Mouse (Mus musculus): Measurements from ENCODE around the gene Marc1. TPM values are rescaled to one million over a fixed set of nuclear protein-coding genes. Genes with fewer than 3 reads are reported as not detected.

Gene Marc1
- polyA plus RNA-seq, 1 experiment from 2014 or later = 42.6 TPM

GRCm38 (mm10) chr1:184829897-184830296, 18.8 kb upstream of the Marc1 start:
- Histone ChIP-seq H3K4me1 (ENCODE audit: control insufficient read depth, low read depth, low read length) (peaks cover 2% of the 10 kb centered on the region), H3K36me3 (ENCODE audit: control insufficient read depth, insufficient read depth) (peaks cover 16% of the 10 kb centered on the region; the same call in 1 of the 2 replicates), H3K9me3 (replicated peaks; ENCODE audit: control insufficient read depth, low read length) (no peaks in the 10 kb centered on the region), H3K27me3 (ENCODE audit: control insufficient read depth, insufficient read depth, low read depth, low read length) (no peaks in the 10 kb centered on the region), H3K9ac (ENCODE audit: low read depth, low read length) (no peak overlapping the region), H3K4me2 (ENCODE audit: low read depth, low read length) (no peak overlapping the region), H3K4me3 (ENCODE audit: low read depth, low read length) (no peak overlapping the region), H3K27ac (ENCODE audit: low read length) (no peak overlapping the region)
- no peak for ATAC-seq (ENCODE audit: low read depth)
- WGBS (ENCODE audit: insufficient replicate concordance) = 75% methylated on average over 8 of the region's 8 CpGs

GRCm38 (mm10) chr1:184827175-184827701, 16.1 kb upstream of the Marc1 start:
- Histone ChIP-seq H3K4me2 (ENCODE audit: low read depth, low read length) (no peak overlapping the region), H3K4me1 (ENCODE audit: control insufficient read depth, low read depth, low read length) (peaks cover 4% of the 10 kb centered on the region), H3K36me3 (ENCODE audit: control insufficient read depth, insufficient read depth) (peaks cover 11% of the 10 kb centered on the region; the same call in 1 of the 2 replicates), H3K27ac (ENCODE audit: low read length) (peak overlapping the region; percentile 79), H3K9ac (ENCODE audit: low read depth, low read length) (no peak overlapping the region), H3K27me3 (ENCODE audit: control insufficient read depth, insufficient read depth, low read depth, low read length) (no peaks in the 10 kb centered on the region), H3K4me3 (ENCODE audit: low read depth, low read length) (no peak overlapping the region), H3K9me3 (replicated peaks; ENCODE audit: control insufficient read depth, low read length) (no peaks in the 10 kb centered on the region)
- ATAC-seq (ENCODE audit: low read depth) = peak; percentile 46
- 55% methylated on average over 23 of the region's 23 CpGs for WGBS (ENCODE audit: insufficient replicate concordance)

GRCm38 (mm10) chr1:184825093-184825492, 14.0 kb upstream of the Marc1 start:
- 24% methylated on average over 11 of the region's 11 CpGs for WGBS (ENCODE audit: insufficient replicate concordance)
- no peak for ATAC-seq (ENCODE audit: low read depth)
- Histone ChIP-seq H3K9me3 (replicated peaks; ENCODE audit: control insufficient read depth, low read length) (no peaks in the 10 kb centered on the region), H3K27ac (ENCODE audit: low read length) (no peak overlapping the region), H3K4me1 (ENCODE audit: control insufficient read depth, low read depth, low read length) (peaks cover 4% of the 10 kb centered on the region), H3K4me2 (ENCODE audit: low read depth, low read length) (peak overlapping the region; percentile 36), H3K27me3 (ENCODE audit: control insufficient read depth, insufficient read depth, low read depth, low read length) (no peaks in the 10 kb centered on the region), H3K36me3 (ENCODE audit: control insufficient read depth, insufficient read depth) (peaks cover 12% of the 10 kb centered on the region), H3K9ac (ENCODE audit: low read depth, low read length) (no peak overlapping the region), H3K4me3 (ENCODE audit: low read depth, low read length) (no peak overlapping the region)

GRCm38 (mm10) chr1:184824439-184824851, 13.3 kb upstream of the Marc1 start:
- Histone ChIP-seq H3K27ac (ENCODE audit: low read length) (peak overlapping the region; percentile 47; the same call in 1 of the 2 replicates), H3K4me2 (ENCODE audit: low read depth, low read length) (peak overlapping the region; percentile 36), H3K27me3 (ENCODE audit: control insufficient read depth, insufficient read depth, low read depth, low read length) (no peaks in the 10 kb centered on the region), H3K4me1 (ENCODE audit: control insufficient read depth, low read depth, low read length) (peaks cover 4% of the 10 kb centered on the region), H3K36me3 (ENCODE audit: control insufficient read depth, insufficient read depth) (peaks cover 15% of the 10 kb centered on the region), H3K9ac (ENCODE audit: low read depth, low read length) (no peak overlapping the region), H3K4me3 (ENCODE audit: low read depth, low read length) (no peak overlapping the region), H3K9me3 (replicated peaks; ENCODE audit: control insufficient read depth, low read length) (no peaks in the 10 kb centered on the region)
- ATAC-seq (ENCODE audit: low read depth) = peak; percentile 80
- WGBS (ENCODE audit: insufficient replicate concordance) = 7% methylated on average over 12 of the region's 12 CpGs

GRCm38 (mm10) chr1:184822678-184823077, 11.6 kb upstream of the Marc1 start:
- Histone ChIP-seq H3K4me2 (ENCODE audit: low read depth, low read length) (no peak overlapping the region), H3K27me3 (ENCODE audit: control insufficient read depth, insufficient read depth, low read depth, low read length) (no peaks in the 10 kb centered on the region), H3K9ac (ENCODE audit: low read depth, low read length) (no peak overlapping the region), H3K4me3 (ENCODE audit: low read depth, low read length) (no peak overlapping the region), H3K27ac (ENCODE audit: low read length) (no peak overlapping the region), H3K9me3 (replicated peaks; ENCODE audit: control insufficient read depth, low read length) (no peaks in the 10 kb centered on the region), H3K36me3 (ENCODE audit: control insufficient read depth, insufficient read depth) (peaks cover 26% of the 10 kb centered on the region), H3K4me1 (ENCODE audit: control insufficient read depth, low read depth, low read length) (peaks cover 4% of the 10 kb centered on the region)
- 61% methylated on average over 11 of the region's 11 CpGs for WGBS (ENCODE audit: insufficient replicate concordance)
- ATAC-seq (ENCODE audit: low read depth) = no peak

GRCm38 (mm10) chr1:184817768-184818167, 6.7 kb upstream of the Marc1 start:
- Histone ChIP-seq H3K27ac (ENCODE audit: low read length) (no peak overlapping the region), H3K4me3 (ENCODE audit: low read depth, low read length) (no peak overlapping the region), H3K4me2 (ENCODE audit: low read depth, low read length) (no peak overlapping the region), H3K4me1 (ENCODE audit: control insufficient read depth, low read depth, low read length) (no peaks in the 10 kb centered on the region), H3K36me3 (ENCODE audit: control insufficient read depth, insufficient read depth) (peaks cover 28% of the 10 kb centered on the region), H3K27me3 (ENCODE audit: control insufficient read depth, insufficient read depth, low read depth, low read length) (no peaks in the 10 kb centered on the region), H3K9me3 (replicated peaks; ENCODE audit: control insufficient read depth, low read length) (no peaks in the 10 kb centered on the region), H3K9ac (ENCODE audit: low read depth, low read length) (no peak overlapping the region)
- ATAC-seq (ENCODE audit: low read depth) = no peak
- 76% methylated on average over 6 of the region's 6 CpGs for WGBS (ENCODE audit: insufficient replicate concordance)

GRCm38 (mm10) chr1:184811716-184812250, 670 bp upstream of the Marc1 start:
- Histone ChIP-seq H3K4me1 (ENCODE audit: control insufficient read depth, low read depth, low read length) (peaks cover 11% of the 10 kb centered on the region), H3K9ac (ENCODE audit: low read depth, low read length) (no peak overlapping the region), H3K27me3 (ENCODE audit: control insufficient read depth, insufficient read depth, low read depth, low read length) (peaks cover 6% of the 10 kb centered on the region; the same call in 1 of the 2 replicates), H3K4me2 (ENCODE audit: low read depth, low read length) (peak overlapping the region; percentile 42; the same call in 1 of the 2 replicates), H3K36me3 (ENCODE audit: control insufficient read depth, insufficient read depth) (peaks cover 5% of the 10 kb centered on the region; the same call in 1 of the 2 replicates), H3K27ac (ENCODE audit: low read length) (peak overlapping the region; percentile 53), H3K4me3 (ENCODE audit: low read depth, low read length) (no peak overlapping the region), H3K9me3 (replicated peaks; ENCODE audit: control insufficient read depth, low read length) (no peaks in the 10 kb centered on the region)
- 56% methylated on average over 8 of the region's 8 CpGs for WGBS (ENCODE audit: insufficient replicate concordance)
- ATAC-seq (ENCODE audit: low read depth) = no peak

- Histone ChIP-seq H3K4me2 (ENCODE audit: low read depth, low read length) (peak overlapping the region; percentile 42), H3K36me3 (ENCODE audit: control insufficient read depth, insufficient read depth) (peaks cover 2% of the 10 kb centered on the region; the same call in 1 of the 2 replicates), H3K27me3 (ENCODE audit: control insufficient read depth, insufficient read depth, low read depth, low read length) (peaks cover 6% of the 10 kb centered on the region; the same call in 1 of the 2 replicates), H3K4me3 (ENCODE audit: low read depth, low read length) (peak overlapping the region; percentile 56), H3K9ac (ENCODE audit: low read depth, low read length) (no peak overlapping the region), H3K27ac (ENCODE audit: low read length) (no peak overlapping the region; the same call in 1 of the 2 replicates), H3K4me1 (ENCODE audit: control insufficient read depth, low read depth, low read length) (peaks cover 11% of the 10 kb centered on the region), H3K9me3 (replicated peaks; ENCODE audit: control insufficient read depth, low read length) (no peaks in the 10 kb centered on the region)
- ATAC-seq (ENCODE audit: low read depth) = peak; percentile 35; the same call in 1 of the 2 replicates
- WGBS (ENCODE audit: insufficient replicate concordance) = 56% methylated on average over 6 of the region's 6 CpGs
Observed at GRCm38 (mm10) chr1:184809578-184810001, 1.5 kb downstream of the Marc1 start.

- no peak for ATAC-seq (ENCODE audit: low read depth)
- H3K27me3 ChIP-seq (ENCODE audit: control insufficient read depth, insufficient read depth, low read depth, low read length) = peaks cover 6% of the 10 kb centered on the region; the same call in 1 of the 2 replicates
- WGBS (ENCODE audit: insufficient replicate concordance) = 62% methylated on average over 17 of the region's 17 CpGs
- peak overlapping the region; percentile 78 for H3K27ac ChIP-seq (ENCODE audit: low read length)
- H3K9ac ChIP-seq (ENCODE audit: low read depth, low read length) = no peak overlapping the region
- H3K36me3 ChIP-seq (ENCODE audit: control insufficient read depth, insufficient read depth) = peaks cover 2% of the 10 kb centered on the region; the same call in 1 of the 2 replicates
- peaks cover 11% of the 10 kb centered on the region for H3K4me1 ChIP-seq (ENCODE audit: control insufficient read depth, low read depth, low read length)
- H3K4me2 ChIP-seq (ENCODE audit: low read depth, low read length) = peak overlapping the region; percentile 40
- H3K4me3 ChIP-seq (ENCODE audit: low read depth, low read length) = no peak overlapping the region
- no peaks in the 10 kb centered on the region for H3K9me3 ChIP-seq (replicated peaks; ENCODE audit: control insufficient read depth, low read length)
Observed at GRCm38 (mm10) chr1:184808418-184809012, 2.6 kb downstream of the Marc1 start.

All from liver, embryonic 16.5 days (tissue).